Mouse (Mus musculus) stomach, postnatal 0 days (tissue): Measurements from ENCODE around the gene Smc3.

Experiments
- CTCF ChIP-seq: IDR thresholded peaks from 2 replicates; pipeline ENCODE4 v1.5.1; 2016; ENCODE audit warnings: antibody characterized with exemption, low read depth, mild to moderate bottlenecking, moderate library complexity
- EP300 ChIP-seq: optimal IDR thresholded peaks from 2 replicates; pipeline ENCODE3; 2016; ENCODE audit warnings: antibody characterized with exemption

- no peak for TF ChIP-seq EP300
- no peak for TF ChIP-seq CTCF
Observed at GRCm38 (mm10) chr19:53649802-53650201, 49.6 kb downstream of the Smc3 start.
